Mouse (Mus musculus): ENCODE data around the gene Ltbp1.

- TF ChIP-seq POLR2A (IDR thresholded peaks at IDR 0.05; ENCODE audit: extremely low read depth, insufficient read depth, low read length) = no peak
- no peak for TF ChIP-seq CTCF (IDR thresholded peaks at IDR 0.05; ENCODE audit: extremely low read depth, insufficient read depth, low read length)
Measured at GRCm38 (mm10) chr17:75164566-75164965, 159.2 kb downstream of the Ltbp1 start.
